Mouse (Mus musculus) forebrain, embryonic 14.5 days (tissue): Measurements from ENCODE around the gene Npw. TPM values are rescaled to one million over a fixed set of nuclear protein-coding genes. Genes with fewer than 3 reads are reported as not detected.
A peak's percentile ranks its signal among the peaks of the same experiment; 100 is the strongest.

ENCODE experiments used
- ATAC-seq: fragments of 200-750 bp; cut with Nextera tagmentation; 2 replicates; pipeline ENCODE4 v1.8.0; 2017; ENCODE audit warnings: mild to moderate bottlenecking, moderate library complexity
- DNase-seq: peaks from one replicate; pipeline ENCODE4 v3.0.0-alpha.2; 2015; ENCODE audit warnings: low spot score
- H3K27ac ChIP-seq: fragments of 300-500 bp; sonication (generic); 2 replicates; pipeline ENCODE4 v1.5.1; 2014; ENCODE audit warnings: low read depth, mild to moderate bottlenecking, control low read depth, low read length, moderate library complexity
- H3K27me3 ChIP-seq: fragments of 300-500 bp; sonication (generic); replicated peaks from 2 replicates; pipeline ENCODE4 v1.6.1; 2014; ENCODE audit warnings: low read length, control low read depth, mixed read lengths; ENCODE audit not compliant: control insufficient read depth, insufficient read depth
- H3K36me3 ChIP-seq: fragments of 300-500 bp; sonication (generic); 2 replicates; pipeline ENCODE4 v1.6.1; 2014; ENCODE audit warnings: low read length, control low read depth; ENCODE audit not compliant: control insufficient read depth, insufficient read depth
- H3K4me1 ChIP-seq: fragments of 300-500 bp; sonication (generic); 2 replicates; pipeline ENCODE4 v1.6.1; 2014; ENCODE audit warnings: antibody characterized with exemption, low read length, control low read depth; ENCODE audit not compliant: control insufficient read depth, insufficient read depth
- H3K4me2 ChIP-seq: fragments of 300-500 bp; sonication (generic); 2 replicates; pipeline ENCODE4 v1.6.1; 2014; ENCODE audit warnings: mild to moderate bottlenecking, control low read depth, low read length
- H3K4me3 ChIP-seq: fragments of 300-500 bp; sonication (generic); 2 replicates; pipeline ENCODE4 v1.5.1; 2014; ENCODE audit warnings: low read depth, low read length, control low read depth
- H3K9ac ChIP-seq: fragments of 300-500 bp; sonication (generic); 2 replicates; pipeline ENCODE4 v1.6.1; 2014; ENCODE audit warnings: mild to moderate bottlenecking, low read length, control low read depth, moderate library complexity
- H3K9me3 ChIP-seq: fragments of 300-500 bp; sonication (generic); replicated peaks from 2 replicates; pipeline ENCODE4 v1.6.1; 2016; ENCODE audit warnings: low read length, control low read depth, mixed read lengths; ENCODE audit not compliant: control insufficient read depth
- WGBS: fragments of 180-500 bp; shearing (Covaris S2); extraction: QIAGEN DNeasy Blood & Tissue Kit; methylation state at CpG from one replicate; pipeline ENCODE4 v1.1.7; 2014; 5-methylcytosine and 5-hydroxymethylcytosine counted together
- polyA plus RNA-seq: library from polyadenylated mRNA; unstranded; fragments of >200 nt; fragmentation: Nextera tagmentation; extraction: Ambion mirVana; gene quantifications from 2 replicates; pipeline ENCODE4 v1.2.1, GENCODE M21; 2014

Npw gene
- polyA plus RNA-seq, 1 experiment from 2014 or later, result not detected

DNA sequence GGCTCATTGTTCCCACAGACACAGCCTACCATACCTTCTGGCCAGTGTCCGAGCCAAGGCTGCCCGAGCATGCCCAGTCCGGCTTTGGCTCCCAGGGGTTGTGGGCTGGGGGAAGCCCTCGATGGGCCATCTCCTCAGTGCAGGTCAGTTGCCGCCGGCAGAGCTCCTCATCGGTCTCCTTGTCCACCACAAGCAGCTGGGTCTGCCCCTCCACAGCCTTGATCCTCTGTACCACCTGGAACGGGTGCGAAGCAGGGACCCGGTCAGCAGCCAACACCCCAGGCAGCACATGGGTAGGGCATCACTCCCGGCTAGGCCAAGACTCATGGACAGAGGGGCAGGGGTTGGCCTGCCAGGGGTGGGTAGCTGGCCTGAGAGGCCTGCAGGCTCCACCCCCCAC lies 10.8 kb downstream of the Npw start:
- H3K9me3 ChIP-seq, result no peaks in the 10 kb centered on the region
- no peak for ATAC-seq
- no peak overlapping the region for H3K4me2 ChIP-seq
- 82% methylated on average over 11 of the region's 11 CpGs for WGBS
- H3K27me3 ChIP-seq, result peaks cover 11% of the 10 kb centered on the region
- no peaks in the 10 kb centered on the region for H3K36me3 ChIP-seq
- no peak for DNase-seq
- no peak overlapping the region for H3K27ac ChIP-seq
- H3K4me3 ChIP-seq, result no peak overlapping the region
- no peak overlapping the region; the same call in 1 of the 2 replicates for H3K9ac ChIP-seq
- H3K4me1 ChIP-seq, result peaks cover 3% of the 10 kb centered on the region

DNA sequence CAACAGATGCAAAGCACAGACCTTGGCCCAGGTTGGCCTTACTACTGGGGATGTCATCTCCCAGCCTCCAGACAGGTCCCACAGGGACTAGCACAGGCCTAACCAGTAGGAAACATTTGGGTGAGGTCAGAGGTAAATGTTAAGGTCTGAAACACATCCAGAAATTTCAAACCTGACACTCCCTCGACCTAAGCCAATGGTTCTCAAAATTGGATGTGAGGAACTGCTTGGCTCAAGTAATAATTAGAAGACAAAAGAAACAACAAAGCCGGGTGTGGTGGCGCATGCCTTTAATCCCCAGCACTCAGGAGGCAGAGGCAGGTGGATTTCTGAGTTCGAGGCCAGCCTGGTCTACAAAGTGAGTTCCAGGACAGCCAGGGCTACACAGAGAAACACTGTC lies 11.9 kb downstream of the Npw start:
- H3K4me1 ChIP-seq, result peaks cover 3% of the 10 kb centered on the region
- no peak overlapping the region for H3K9ac ChIP-seq
- no peak for ATAC-seq
- peaks cover 11% of the 10 kb centered on the region for H3K27me3 ChIP-seq
- H3K27ac ChIP-seq, result no peak overlapping the region
- no peaks in the 10 kb centered on the region for H3K36me3 ChIP-seq
- DNase-seq, result no peak
- WGBS, result 83% methylated on average over 4 of the region's 4 CpGs
- no peaks in the 10 kb centered on the region for H3K9me3 ChIP-seq
- H3K4me2 ChIP-seq, result no peak overlapping the region
- no peak overlapping the region for H3K4me3 ChIP-seq

DNA sequence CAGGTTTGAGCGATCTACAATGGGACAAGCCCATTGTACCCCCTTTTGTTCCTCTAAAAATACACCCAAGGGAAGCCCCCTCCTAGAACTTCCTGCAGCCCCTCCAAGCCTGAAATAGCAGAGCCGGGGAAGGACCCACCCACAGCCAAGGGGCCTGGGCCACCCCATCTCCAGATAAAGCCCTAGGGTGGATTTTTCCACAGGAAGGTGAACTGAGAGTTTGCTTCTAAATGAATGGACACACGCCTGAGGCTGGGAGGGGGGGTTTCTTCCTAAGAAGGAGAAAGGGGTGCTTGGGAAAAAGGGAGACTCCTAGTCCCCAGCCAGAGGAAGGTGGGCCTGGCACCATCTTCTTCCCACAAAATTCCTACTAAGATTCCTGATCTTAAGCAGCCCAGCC lies 12.3 kb downstream of the Npw start:
- ATAC-seq (no peak), DNase-seq (no peak)
- 81% methylated on average over 3 of the region's 3 CpGs for WGBS
- Histone ChIP-seq H3K27ac (no peak overlapping the region), H3K9me3 (no peaks in the 10 kb centered on the region), H3K4me3 (no peak overlapping the region), H3K36me3 (no peaks in the 10 kb centered on the region), H3K4me1 (peaks cover 3% of the 10 kb centered on the region), H3K9ac (no peak overlapping the region), H3K27me3 (peaks cover 7% of the 10 kb centered on the region), H3K4me2 (no peak overlapping the region)

DNA sequence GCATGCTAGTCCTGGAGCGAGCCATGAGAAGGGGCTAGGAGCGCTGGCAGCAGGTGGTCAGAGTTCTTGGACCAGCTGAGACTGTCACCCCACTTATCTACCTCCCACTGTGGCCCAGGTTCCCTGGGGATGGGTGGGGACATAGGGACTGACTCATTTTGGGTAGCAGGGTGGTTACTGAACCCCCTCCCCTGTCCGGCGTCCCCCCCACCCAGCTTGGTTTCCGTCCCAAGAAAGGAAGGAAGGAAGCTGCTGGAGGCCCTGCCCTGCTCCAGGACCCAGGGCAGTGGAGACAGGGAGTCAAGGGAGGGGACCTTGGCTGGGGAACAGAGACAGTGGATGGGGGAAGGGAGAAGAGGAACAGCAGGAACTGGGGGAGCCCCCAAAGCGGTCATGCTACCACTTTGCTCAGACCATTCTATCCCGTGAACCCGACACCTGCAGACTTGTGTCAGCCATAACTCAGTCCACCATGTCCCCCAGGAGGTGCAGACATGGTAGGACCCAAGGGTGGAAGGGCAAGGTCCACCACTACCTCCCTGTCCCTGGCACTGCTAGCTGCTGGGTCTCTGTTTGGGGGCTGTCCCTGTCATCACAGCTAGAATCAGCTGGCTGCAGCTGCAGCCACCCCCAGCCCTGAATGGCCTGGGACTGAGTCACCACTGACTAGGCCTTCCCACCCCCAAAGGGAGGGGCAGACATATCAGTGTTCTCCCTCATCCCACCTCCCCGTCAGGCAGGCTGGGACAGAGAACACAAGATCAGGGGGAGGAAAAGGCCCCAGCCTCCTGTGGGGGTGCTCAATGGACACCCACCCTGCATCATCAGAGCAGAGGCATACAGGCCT lies 13.2 kb downstream of the Npw start:
- Histone ChIP-seq H3K4me1 (peaks cover 3% of the 10 kb centered on the region), H3K9me3 (no peaks in the 10 kb centered on the region), H3K9ac (no peak overlapping the region), H3K36me3 (no peaks in the 10 kb centered on the region), H3K4me3 (no peak overlapping the region), H3K27ac (peak overlapping the region; percentile 14; the same call in 1 of the 2 replicates), H3K27me3 (no peaks in the 10 kb centered on the region), H3K4me2 (no peak overlapping the region)
- WGBS, result 89% methylated on average over 9 of the region's 9 CpGs
- ATAC-seq, result no peak
- no peak for DNase-seq

DNA sequence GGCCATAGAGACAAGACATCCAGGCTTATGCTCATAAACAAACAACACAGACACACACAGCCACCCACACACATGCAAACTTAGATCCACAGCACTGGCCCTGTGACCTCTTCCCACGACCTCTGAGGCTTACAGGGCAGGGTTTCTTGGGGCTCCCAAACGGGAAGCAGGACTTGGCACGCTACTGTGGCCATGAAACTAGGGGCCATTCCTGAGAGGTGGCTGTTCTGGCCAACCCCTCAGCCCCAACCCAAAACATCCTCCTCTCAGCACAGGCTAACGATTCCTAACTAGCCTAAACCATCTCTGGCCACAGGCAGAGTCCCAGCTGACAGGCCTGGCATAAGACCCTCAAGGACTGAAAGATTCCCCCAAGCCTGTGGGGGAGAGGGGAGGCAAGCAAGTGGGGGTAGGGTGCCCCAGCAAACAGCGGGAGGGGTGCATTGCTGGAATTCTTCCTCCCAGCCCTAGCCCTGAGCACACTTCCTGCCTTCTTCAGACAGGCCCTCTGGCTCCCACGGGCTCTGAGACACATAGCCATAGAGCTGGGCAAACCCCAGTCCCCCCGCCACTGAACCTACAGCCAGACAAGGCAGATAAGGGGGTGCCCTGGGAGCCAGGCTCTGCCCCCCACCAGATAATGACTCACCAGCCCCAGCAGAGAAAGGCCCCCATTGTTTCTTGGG lies 14.1 kb downstream of the Npw start:
- DNase-seq (no peak), ATAC-seq (no peak)
- WGBS, result 63% methylated on average over 7 of the region's 7 CpGs
- H3K4me3 ChIP-seq, result no peak overlapping the region
- no peak overlapping the region for H3K4me2 ChIP-seq
- H3K27me3 ChIP-seq, result no peaks in the 10 kb centered on the region
- peak overlapping the region; percentile 14; the same call in 1 of the 2 replicates for H3K27ac ChIP-seq
- H3K9me3 ChIP-seq, result no peaks in the 10 kb centered on the region
- no peak overlapping the region for H3K9ac ChIP-seq
- no peaks in the 10 kb centered on the region for H3K36me3 ChIP-seq
- no peaks in the 10 kb centered on the region for H3K4me1 ChIP-seq

DNA sequence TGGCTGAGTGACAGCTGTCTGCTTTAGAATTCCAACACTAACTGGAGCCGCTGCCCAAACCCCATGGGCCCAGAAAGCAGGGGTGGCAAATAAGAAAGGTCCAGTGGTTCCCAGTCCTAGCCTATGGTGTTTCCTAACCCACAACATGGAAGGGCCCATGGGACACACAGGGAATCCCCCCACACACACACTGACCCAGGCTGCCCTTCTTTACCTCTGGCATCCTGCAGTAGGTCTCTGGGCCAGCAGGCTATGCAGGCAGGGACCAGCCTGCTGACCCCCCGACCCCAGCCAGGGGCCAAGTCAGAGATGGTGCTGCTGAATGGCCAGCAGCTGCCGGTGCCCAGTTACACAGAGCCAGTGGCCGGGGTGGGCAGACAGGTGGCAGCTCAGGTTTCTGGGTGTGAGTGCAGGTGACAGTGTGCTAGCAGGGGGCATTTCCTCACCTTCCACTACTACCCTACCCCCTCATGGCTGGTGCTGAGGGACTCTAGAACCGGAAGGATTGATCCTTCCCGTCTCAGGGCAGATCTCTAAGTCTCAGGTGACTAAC lies 15.4 kb downstream of the Npw start:
- Histone ChIP-seq H3K27ac (no peak overlapping the region), H3K4me2 (no peak overlapping the region), H3K9me3 (no peaks in the 10 kb centered on the region), H3K4me1 (no peaks in the 10 kb centered on the region), H3K27me3 (no peaks in the 10 kb centered on the region), H3K36me3 (no peaks in the 10 kb centered on the region), H3K4me3 (no peak overlapping the region), H3K9ac (no peak overlapping the region)
- no peak for ATAC-seq
- 78% methylated on average over 6 of the region's 6 CpGs for WGBS
- no peak for DNase-seq

DNA sequence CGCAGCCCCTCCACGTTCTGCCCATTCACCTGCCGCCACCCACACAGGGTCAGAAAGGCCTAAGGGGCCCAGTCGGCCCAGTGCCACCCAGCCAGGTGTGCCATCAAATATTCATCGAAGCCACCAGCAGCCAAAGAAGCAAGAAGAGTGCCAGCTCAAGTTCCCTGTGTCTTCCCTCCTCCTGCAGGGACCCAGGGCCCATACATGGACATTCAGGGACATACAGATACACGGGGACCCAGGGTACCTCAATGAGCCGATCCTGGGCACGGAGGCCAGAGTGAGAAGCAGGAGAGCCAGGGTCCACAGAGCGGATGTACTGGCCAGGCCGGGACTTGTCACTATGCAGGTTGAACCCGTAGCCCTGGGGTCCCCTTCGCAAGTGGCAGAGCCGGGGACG lies 16.3 kb downstream of the Npw start:
- Histone ChIP-seq H3K9ac (no peak overlapping the region), H3K4me3 (no peak overlapping the region), H3K27me3 (no peaks in the 10 kb centered on the region), H3K27ac (no peak overlapping the region), H3K36me3 (no peaks in the 10 kb centered on the region), H3K9me3 (no peaks in the 10 kb centered on the region), H3K4me2 (no peak overlapping the region), H3K4me1 (no peaks in the 10 kb centered on the region)
- WGBS, result 92% methylated on average over 14 of the region's 14 CpGs
- DNase-seq, result no peak
- no peak for ATAC-seq

DNA sequence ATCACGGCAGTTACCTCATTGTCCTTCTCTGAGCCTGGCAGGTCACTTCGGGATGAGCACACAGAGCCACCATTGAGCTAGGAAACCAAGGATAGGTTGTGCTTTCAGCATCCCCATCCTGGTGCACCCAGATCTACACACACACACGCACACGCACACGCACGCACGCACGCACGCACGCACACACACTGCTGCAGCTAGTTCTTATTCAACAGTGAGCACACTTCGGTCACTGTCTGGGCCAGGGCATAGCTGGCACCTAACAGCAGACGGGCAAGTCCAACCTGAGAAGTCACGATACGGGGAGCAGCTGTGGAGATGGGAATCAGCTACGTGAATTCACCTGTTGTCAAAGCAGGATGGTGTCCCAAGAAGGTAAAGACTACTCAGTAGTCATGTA lies 17.7 kb downstream of the Npw start:
- no peak overlapping the region for H3K27ac ChIP-seq
- ATAC-seq (no peak), DNase-seq (no peak)
- no peak overlapping the region for H3K4me3 ChIP-seq
- no peaks in the 10 kb centered on the region for H3K27me3 ChIP-seq
- H3K4me1 ChIP-seq, result no peaks in the 10 kb centered on the region
- H3K9me3 ChIP-seq, result no peaks in the 10 kb centered on the region
- no peak overlapping the region for H3K4me2 ChIP-seq
- 93% methylated on average over 15 of the region's 15 CpGs for WGBS
- H3K9ac ChIP-seq, result no peak overlapping the region
- H3K36me3 ChIP-seq, result no peaks in the 10 kb centered on the region

DNA sequence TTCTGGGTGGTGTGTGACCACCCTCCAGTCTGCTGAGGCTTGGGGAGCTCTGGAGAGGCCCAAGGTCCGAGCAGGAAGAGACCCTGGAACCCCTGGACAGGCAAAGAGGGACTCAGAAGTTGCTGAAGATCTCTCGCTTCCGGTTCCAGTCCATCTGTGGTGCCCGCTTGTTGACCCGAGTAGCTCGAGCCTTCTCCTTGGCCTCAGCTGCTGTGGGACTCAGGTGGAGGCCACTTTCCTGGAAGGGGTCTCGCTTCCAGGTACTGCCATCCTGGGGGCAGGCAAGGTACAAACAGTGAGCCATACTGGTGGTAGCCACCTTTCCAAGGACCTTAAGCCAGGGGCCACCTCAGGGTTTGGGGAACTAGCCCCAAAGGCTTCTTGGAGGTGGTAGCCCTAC lies 18.1 kb downstream of the Npw start:
- ATAC-seq (no peak), DNase-seq (no peak)
- H3K9me3 ChIP-seq, result no peaks in the 10 kb centered on the region
- WGBS, result 88% methylated on average over 7 of the region's 7 CpGs
- no peaks in the 10 kb centered on the region for H3K4me1 ChIP-seq
- H3K36me3 ChIP-seq, result no peaks in the 10 kb centered on the region
- no peak overlapping the region for H3K4me2 ChIP-seq
- H3K27me3 ChIP-seq, result no peaks in the 10 kb centered on the region
- H3K4me3 ChIP-seq, result no peak overlapping the region
- H3K27ac ChIP-seq, result no peak overlapping the region
- H3K9ac ChIP-seq, result no peak overlapping the region
